Mouse (Mus musculus) erythroblast, embryonic 14.5 days (primary cell): ENCODE measurements around the gene Pfdn5. TPM values are rescaled to one million over a fixed set of nuclear protein-coding genes. Genes with fewer than 3 reads are reported as not detected.

Source experiments
- H3K27me3 ChIP-seq: 2 replicates; pipeline ENCODE4 v1.6.1; 2012; ENCODE audit warnings: inconsistent platforms; ENCODE audit not compliant: control insufficient read depth
- H3K36me3 ChIP-seq: 2 replicates; pipeline ENCODE4 v1.6.1; 2012; ENCODE audit warnings: mild to moderate bottlenecking, inconsistent platforms; ENCODE audit not compliant: control insufficient read depth
- H3K4me1 ChIP-seq: 2 replicates; pipeline ENCODE4 v1.6.1; 2012; ENCODE audit warnings: inconsistent platforms; ENCODE audit not compliant: control insufficient read depth
- H3K4me3 ChIP-seq: replicated peaks from 2 replicates; pipeline ENCODE3; 2012; ENCODE audit warnings: moderate library complexity, mild to moderate bottlenecking, inconsistent platforms
- H3K9me3 ChIP-seq: 2 replicates; pipeline ENCODE4 v1.6.1; 2012; ENCODE audit warnings: low read length, inconsistent platforms, mixed read lengths; ENCODE audit not compliant: control insufficient read depth
- GATA1 ChIP-seq: IDR thresholded peaks from 2 replicates; pipeline ENCODE4 v1.6.1; 2012; ENCODE audit warnings: low read length, inconsistent platforms, mixed read lengths
- TAL1 ChIP-seq: IDR thresholded peaks from 3 replicates; pipeline ENCODE4 v1.6.1; 2012; ENCODE audit warnings: low read length, inconsistent platforms, mixed read lengths
- polyA plus RNA-seq: library from polyadenylated mRNA; stranded (reverse); fragments of >175 nt; gene quantifications from 2 replicates; pipeline ENCODE4 v1.2.3, GENCODE M21; 2012

Gene Pfdn5
- polyA plus RNA-seq, 1 experiment = 3.3 TPM

DNA sequence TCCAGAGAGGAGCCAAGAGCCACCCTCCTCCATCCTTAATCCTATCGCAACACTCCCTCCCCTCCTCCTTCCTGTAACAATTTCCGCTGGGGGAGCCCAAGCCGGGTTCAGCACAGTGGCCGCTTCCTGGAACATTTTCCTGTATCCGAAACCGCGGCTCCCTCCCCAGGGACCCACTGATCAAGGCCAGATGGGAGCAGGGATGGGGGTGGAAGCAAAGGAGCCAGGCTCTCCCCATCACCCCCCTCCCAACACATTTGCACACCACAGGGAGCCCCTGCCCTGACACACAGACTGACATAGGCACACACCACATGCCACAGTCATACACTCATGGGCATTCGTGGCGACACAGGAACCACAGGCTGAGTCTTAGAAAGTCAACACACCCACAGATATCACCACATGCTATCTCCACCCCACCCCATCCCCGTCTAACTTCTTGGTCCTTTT lies 51.9 kb downstream of the Pfdn5 start:
- no peaks in the 10 kb centered on the region for H3K36me3 ChIP-seq
- peaks cover 26% of the 10 kb centered on the region for H3K4me1 ChIP-seq
- peak overlapping the region; percentile 2 for H3K4me3 ChIP-seq
- no peaks in the 10 kb centered on the region; the same call in 1 of the 2 replicates for H3K9me3 ChIP-seq
- peaks cover 61% of the 10 kb centered on the region for H3K27me3 ChIP-seq
- TF ChIP-seq GATA1 (no peak), TAL1 (no peak)

Other genes with a start within 250 kb of the Pfdn5 start
- gene Tns2, start 225.7 kb upstream of the Pfdn5 start, polyA plus RNA-seq = 0.04 and 0.05 TPM in 2 replicates
- gene Spryd3, start 189.9 kb upstream of the Pfdn5 start, polyA plus RNA-seq = 1.1 and 1.4 TPM in 2 replicates
- gene Igfbp6, start 181.8 kb upstream of the Pfdn5 start, polyA plus RNA-seq = 0.05 TPM in 1 of 2 replicates, not detected in the other
- gene Soat2, start 175.6 kb upstream of the Pfdn5 start, polyA plus RNA-seq = 0.12 and 0.18 TPM in 2 replicates
- 0.44 and 0.77 TPM in 2 replicates for gene Zfp740, start 122.9 kb upstream of the Pfdn5 start, polyA plus RNA-seq
- 0.97 and 1.4 TPM in 2 replicates for gene Csad, start 121.4 kb upstream of the Pfdn5 start, polyA plus RNA-seq
- 1.4 and 2.1 TPM in 2 replicates for gene Itgb7, start 94.2 kb upstream of the Pfdn5 start, polyA plus RNA-seq
- gene Rarg, start 68.6 kb upstream of the Pfdn5 start, polyA plus RNA-seq = 0.09 TPM in 2 replicates
- gene Gm9918, start 55.6 kb upstream of the Pfdn5 start, polyA plus RNA-seq = not detected in 2 replicates
- gene Mfsd5, start 46.7 kb upstream of the Pfdn5 start, polyA plus RNA-seq = 3.2 and 3.5 TPM in 2 replicates
- 12.0 and 15.2 TPM in 2 replicates for gene Espl1, start 29.9 kb upstream of the Pfdn5 start, polyA plus RNA-seq
- 6.4 and 8.0 TPM in 2 replicates for gene Myg1, start 5.6 kb downstream of the Pfdn5 start, polyA plus RNA-seq
- 13.7 and 18.1 TPM in 2 replicates for gene Aaas, start 24.7 kb downstream of the Pfdn5 start, polyA plus RNA-seq
- gene Sp7, start 41.1 kb downstream of the Pfdn5 start, polyA plus RNA-seq = not detected in 2 replicates
- 0.32 and 0.93 TPM in 2 replicates for gene Sp1, start 80.0 kb downstream of the Pfdn5 start, polyA plus RNA-seq
- gene Amhr2, start 119.3 kb downstream of the Pfdn5 start, polyA plus RNA-seq = 0.03 and 0.08 TPM in 2 replicates
- 28.4 and 73.8 TPM in 2 replicates for gene Prr13, start 132.9 kb downstream of the Pfdn5 start, polyA plus RNA-seq
- gene Pcbp2, start 144.4 kb downstream of the Pfdn5 start, polyA plus RNA-seq = 31.3 and 62.4 TPM in 2 replicates
- gene Gm10337, start 177.6 kb downstream of the Pfdn5 start, polyA plus RNA-seq = not detected in 2 replicates
- gene Map3k12, start 190.9 kb downstream of the Pfdn5 start, polyA plus RNA-seq = 0.01 TPM in 2 replicates
- 11.9 and 12.1 TPM in 2 replicates for gene Tarbp2, start 192.1 kb downstream of the Pfdn5 start, polyA plus RNA-seq
- gene Npff, start 198.8 kb downstream of the Pfdn5 start, polyA plus RNA-seq = 0.16 and 0.17 TPM in 2 replicates